Comparison of ENCODE assay signal across 8 mouse cellular contexts in the genomic region with DNA sequence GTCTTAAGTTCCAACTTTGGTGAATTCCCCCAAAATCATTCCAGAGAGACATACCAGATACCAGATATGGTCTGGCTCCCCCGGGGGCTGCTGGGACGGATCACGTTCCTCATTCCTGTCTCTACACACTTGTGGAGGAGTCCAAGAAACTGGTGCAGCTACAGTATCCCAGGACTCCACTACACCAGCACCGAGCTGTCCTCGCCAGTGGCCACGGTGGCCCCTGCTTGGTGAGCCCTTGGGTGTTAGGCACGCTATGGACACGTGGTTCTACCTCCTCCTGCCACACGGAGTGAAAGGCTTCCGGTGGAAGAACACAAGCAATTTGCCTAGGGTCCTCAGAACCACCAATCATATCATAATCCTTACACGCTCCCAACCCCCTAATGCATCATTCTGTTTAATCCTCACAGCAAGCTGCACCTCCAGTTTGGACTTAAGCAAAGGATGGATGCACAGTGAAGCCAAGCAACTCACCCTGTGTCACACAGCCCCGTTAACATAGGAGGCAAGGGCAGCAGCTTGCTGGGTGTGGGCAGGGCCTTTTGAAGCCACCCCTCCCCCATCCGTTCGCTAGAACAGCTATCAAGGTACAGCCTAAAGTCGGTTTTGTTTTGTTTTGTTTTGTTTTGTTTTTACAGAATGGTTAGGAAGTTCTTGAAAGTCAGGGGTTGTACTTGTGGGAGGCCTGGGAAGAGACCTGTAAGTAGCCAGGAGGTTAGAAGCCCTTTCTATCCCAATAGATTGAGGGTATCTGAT. TPM values are rescaled to one million over a fixed set of nuclear protein-coding genes. Genes with fewer than 3 reads are reported as not detected.
DNase-seq lines count a peak whose midpoint lies in the region; ATAC-seq lines count a peak whose summit lies in the region.

No protein-coding gene starts in this region.

- H3K9ac ChIP-seq in heart, embryonic 15.5 days: peak overlapping the region; percentile 41; the same call in 1 of the 2 replicates
- peak overlapping the region; percentile 55 for H3K9ac ChIP-seq in hindbrain, embryonic 13.5 days
- no peak overlapping the region for H3K9ac ChIP-seq in midbrain, embryonic 11.5 days (ENCODE audit: low read length)

- peak overlapping the region; percentile 26 for H3K27ac ChIP-seq in heart, embryonic 15.5 days
- H3K27ac ChIP-seq in hindbrain, embryonic 13.5 days: peak overlapping the region; percentile 73; the same call in 1 of the 2 replicates
- H3K27ac ChIP-seq in midbrain, embryonic 11.5 days (ENCODE audit: low read depth, low read length): no peak overlapping the region

- H3K4me3 ChIP-seq in heart, embryonic 15.5 days: peak overlapping the region; percentile 38
- H3K4me3 ChIP-seq in hindbrain, embryonic 13.5 days: peak overlapping the region; percentile 13
- no peak overlapping the region; the same call in 1 of the 2 replicates for H3K4me3 ChIP-seq in midbrain, embryonic 11.5 days (ENCODE audit: low read depth, low read length)

- peak overlapping the region; percentile 70 for H3K4me2 ChIP-seq in heart, embryonic 15.5 days
- H3K4me2 ChIP-seq in hindbrain, embryonic 13.5 days: peak overlapping the region; percentile 49
- H3K4me2 ChIP-seq in midbrain, embryonic 11.5 days: peak overlapping the region; percentile 46

- 0 out of 2 replicates have a peak, but pooled peaks have one; percentile 12 for ATAC-seq in heart, embryonic 15.5 days (replicated peaks; ENCODE audit: insufficient number of reproducible peaks, insufficient read depth, low FRiP score, low read depth)
- no peak for ATAC-seq in hindbrain, embryonic 13.5 days (ENCODE audit: low FRiP score)
- ATAC-seq in midbrain, embryonic 11.5 days (ENCODE audit: low FRiP score): no peak

- no peaks in the 10 kb centered on the region for H3K9me3 ChIP-seq in heart, embryonic 15.5 days (replicated peaks)
- no peaks in the 10 kb centered on the region for H3K9me3 ChIP-seq in hindbrain, embryonic 13.5 days
- no peaks in the 10 kb centered on the region for H3K9me3 ChIP-seq in midbrain, embryonic 11.5 days (ENCODE audit: control insufficient read depth, low read length)

- peaks cover 30% of the 10 kb centered on the region for H3K4me1 ChIP-seq in heart, embryonic 15.5 days (replicated peaks)
- H3K4me1 ChIP-seq in hindbrain, embryonic 13.5 days (replicated peaks): peaks cover 49% of the 10 kb centered on the region
- H3K4me1 ChIP-seq in midbrain, embryonic 11.5 days (ENCODE audit: control insufficient read depth, insufficient read depth, low read length): peaks cover 20% of the 10 kb centered on the region

- H3K27me3 ChIP-seq in heart, embryonic 15.5 days: peaks cover 10% of the 10 kb centered on the region; the same call in 1 of the 2 replicates
- H3K27me3 ChIP-seq in hindbrain, embryonic 13.5 days: peaks cover 9% of the 10 kb centered on the region; the same call in 1 of the 2 replicates
- no peaks in the 10 kb centered on the region; the same call in 1 of the 2 replicates for H3K27me3 ChIP-seq in midbrain, embryonic 11.5 days (ENCODE audit: control insufficient read depth, insufficient read depth, low read length)

- no peak for DNase-seq in heart, adult 18-20 months
- DNase-seq in T-cell, adult 2 months (ENCODE audit: low spot score): peak; percentile 20
- DNase-seq in midbrain, embryonic 11.5 days (ENCODE audit: low spot score, missing footprints): peak; percentile 87
- no peak for DNase-seq in layer of hippocampus, postnatal 14 days (ENCODE audit: low spot score in 2 of 2)
- DNase-seq in urinary bladder, adult 18-20 months (ENCODE audit: low spot score in 2 of 2): no peak
- DNase-seq in cerebellum, postnatal 14 days: no peak

- no peaks in the 10 kb centered on the region for H3K36me3 ChIP-seq in heart, embryonic 15.5 days
- no peaks in the 10 kb centered on the region for H3K36me3 ChIP-seq in hindbrain, embryonic 13.5 days
- H3K36me3 ChIP-seq in midbrain, embryonic 11.5 days (ENCODE audit: control insufficient read depth, insufficient read depth, low read length): no peaks in the 10 kb centered on the region

- 30% methylated on average over 15 of the region's 15 CpGs for WGBS in heart, embryonic 15.5 days
- 33% methylated on average over 15 of the region's 15 CpGs for WGBS in hindbrain, embryonic 13.5 days
- WGBS in midbrain, embryonic 11.5 days: 35% methylated on average over 15 of the region's 15 CpGs

RNA-seq across cellular contexts. Expression of gene Wfikkn2, which starts 2.2 kb away (rescaled TPM):
- 2.4 and 4.6 TPM in 2 replicates for polyA plus RNA-seq in heart, embryonic 15.5 days (2015; fragmentation: Nextera tagmentation; extraction: Ambion mirVana)
- total RNA-seq in heart, adult 18-20 months (2021): 1 to 10 TPM; 5.8 to 6.6 TPM
- 5.9 and 8.6 TPM in 2 replicates for polyA plus RNA-seq in hindbrain, embryonic 13.5 days (2015; fragmentation: Nextera tagmentation; extraction: Ambion mirVana)
- 1.7 and 1.8 TPM in 2 replicates for polyA plus RNA-seq in midbrain, embryonic 11.5 days (2014; fragmentation: Nextera tagmentation; extraction: Ambion mirVana)
- total RNA-seq in layer of hippocampus, postnatal 14 days (2021): 1 to 10 TPM; 1.4 to 5.1 TPM

RNA-seq across cellular contexts. Expression of gene Tob1, which starts 32.3 kb away (rescaled TPM):
- polyA plus RNA-seq in heart, embryonic 15.5 days (2015; fragmentation: Nextera tagmentation; extraction: Ambion mirVana): 37.7 and 45.5 TPM in 2 replicates
- total RNA-seq in heart, adult 18-20 months (2021): 10 to 100 TPM; 47.5 to 50.4 TPM
- polyA plus RNA-seq in hindbrain, embryonic 13.5 days (2015; fragmentation: Nextera tagmentation; extraction: Ambion mirVana): 32.3 and 36.0 TPM in 2 replicates
- polyA plus RNA-seq in midbrain, embryonic 11.5 days (2014; fragmentation: Nextera tagmentation; extraction: Ambion mirVana): 33.1 and 33.5 TPM in 2 replicates
- 10 to 100 TPM; 32.3 to 32.4 TPM for total RNA-seq in layer of hippocampus, postnatal 14 days (2021)

RNA-seq across cellular contexts. Expression of gene Gm21885, which starts 38.1 kb away (rescaled TPM):
- polyA plus RNA-seq in heart, embryonic 15.5 days (2015; fragmentation: Nextera tagmentation; extraction: Ambion mirVana): 0.30 TPM in 1 of 2 replicates, not detected in the other
- under 1 TPM in 1 of 2 experiments, not detected in 1; 0.77 TPM for total RNA-seq in heart, adult 18-20 months (2021)
- polyA plus RNA-seq in hindbrain, embryonic 13.5 days (2015; fragmentation: Nextera tagmentation; extraction: Ambion mirVana): 0.43 and 0.70 TPM in 2 replicates
- 0.34 and 0.43 TPM in 2 replicates for polyA plus RNA-seq in midbrain, embryonic 11.5 days (2014; fragmentation: Nextera tagmentation; extraction: Ambion mirVana)
- total RNA-seq in layer of hippocampus, postnatal 14 days (2021): not detected

Comparison
In these comparisons a context has a peak if more than half of its experiments do, and no peak if none do; other contexts are left out.
1. DNase-seq: peak in T-cell, adult 2 months (single experiment) and midbrain, embryonic 11.5 days (single experiment); none in heart, adult 18-20 months (0 of 2), layer of hippocampus, postnatal 14 days (0 of 2), urinary bladder, adult 18-20 months (0 of 2) and cerebellum, postnatal 14 days (0 of 2).
2. Peak in every context shown above with its lines, with median percentiles within 50 percentile points of each other: H3K4me2 ChIP-seq.